Mouse (Mus musculus): Measurements from ENCODE around the gene H2afy. TPM values are rescaled to one million over a fixed set of nuclear protein-coding genes. Genes with fewer than 3 reads are reported as not detected.
A peak's percentile ranks its signal among the peaks of the same experiment; 100 is the strongest.

H2afy gene
- polyA plus RNA-seq, 1 experiment from 2014 or later, result 98.9 TPM

DNA sequence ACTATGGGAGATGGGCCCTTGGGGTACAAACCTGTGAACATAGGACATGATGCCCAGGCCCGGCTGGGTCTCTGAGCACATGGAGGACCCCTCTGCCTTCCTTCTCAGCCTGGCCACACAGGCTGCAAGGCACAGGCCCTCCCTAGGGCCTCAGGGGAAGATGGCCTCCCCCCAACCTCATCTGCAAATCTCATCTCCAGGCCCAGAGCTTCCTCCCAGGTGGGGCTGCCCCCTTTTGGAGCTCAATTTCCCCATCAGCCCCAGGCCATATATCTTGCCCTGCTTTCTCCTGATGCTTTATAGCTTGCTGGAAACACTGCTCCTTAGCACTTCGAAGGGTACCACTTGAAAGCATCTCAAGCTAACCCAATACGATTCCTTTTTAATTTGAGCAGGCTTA, 28.2 kb upstream of the H2afy start:
- H3K27ac ChIP-seq, result 0 out of 2 replicates have a peak overlapping the region, but pooled peaks have one; percentile 35
- no peak overlapping the region for H3K9ac ChIP-seq
- H3K27me3 ChIP-seq, result 0 out of 2 replicates have a peak, but pooled peaks cover 2% of the 10 kb centered on the region
- no peaks in the 10 kb centered on the region for H3K9me3 ChIP-seq (replicated peaks)
- H3K4me2 ChIP-seq, result no peak overlapping the region
- 86% methylated on average over 3 of the region's 3 CpGs for WGBS
- H3K4me1 ChIP-seq (replicated peaks), result peaks cover 36% of the 10 kb centered on the region
- no peaks in the 10 kb centered on the region for H3K36me3 ChIP-seq
- no peak for ATAC-seq (replicated peaks; ENCODE audit: insufficient number of reproducible peaks, insufficient read depth, low FRiP score, low read depth)
- no peak overlapping the region for H3K4me3 ChIP-seq

GRCm38 (mm10) chr13:56163751-56164150, 27.6 kb upstream of the H2afy start:
- Histone ChIP-seq H3K4me2 (no peak overlapping the region), H3K27me3 (no peaks in the 10 kb centered on the region), H3K36me3 (no peaks in the 10 kb centered on the region), H3K9ac (no peak overlapping the region), H3K27ac (peak overlapping the region; percentile 35), H3K4me1 (replicated peaks) (peaks cover 43% of the 10 kb centered on the region), H3K4me3 (no peak overlapping the region), H3K9me3 (replicated peaks) (no peaks in the 10 kb centered on the region)
- 19% methylated on average over 6 of the region's 6 CpGs for WGBS
- ATAC-seq (replicated peaks; ENCODE audit: insufficient number of reproducible peaks, insufficient read depth, low FRiP score, low read depth), result peak; percentile 50

- H3K4me3 ChIP-seq, result no peak overlapping the region
- no peak overlapping the region for H3K4me2 ChIP-seq
- no peaks in the 10 kb centered on the region for H3K9me3 ChIP-seq (replicated peaks)
- 69% methylated on average over 6 of the region's 6 CpGs for WGBS
- H3K27me3 ChIP-seq, result no peaks in the 10 kb centered on the region
- H3K4me1 ChIP-seq (replicated peaks), result peaks cover 38% of the 10 kb centered on the region
- H3K36me3 ChIP-seq, result no peaks in the 10 kb centered on the region
- H3K27ac ChIP-seq, result no peak overlapping the region
- no peak overlapping the region for H3K9ac ChIP-seq
- no peak for ATAC-seq (replicated peaks; ENCODE audit: insufficient number of reproducible peaks, insufficient read depth, low FRiP score, low read depth)
Observed at GRCm38 (mm10) chr13:56162859-56163258, 26.7 kb upstream of the H2afy start.

GRCm38 (mm10) chr13:56159614-56160363, 23.6 kb upstream of the H2afy start:
- Histone ChIP-seq H3K27ac (peak overlapping the region; percentile 48; the same call in 1 of the 2 replicates), H3K4me2 (peak overlapping the region; percentile 31), H3K9me3 (replicated peaks) (no peaks in the 10 kb centered on the region), H3K4me1 (replicated peaks) (peaks cover 43% of the 10 kb centered on the region), H3K9ac (no peak overlapping the region), H3K36me3 (no peaks in the 10 kb centered on the region), H3K4me3 (no peak overlapping the region), H3K27me3 (no peaks in the 10 kb centered on the region)
- 43% methylated on average over 17 of the region's 17 CpGs for WGBS
- no peak for ATAC-seq (replicated peaks; ENCODE audit: insufficient number of reproducible peaks, insufficient read depth, low FRiP score, low read depth)

GRCm38 (mm10) chr13:56159016-56159601, 22.9 kb upstream of the H2afy start:
- Histone ChIP-seq H3K4me1 (replicated peaks) (peaks cover 45% of the 10 kb centered on the region), H3K4me2 (peak overlapping the region; percentile 31), H3K4me3 (no peak overlapping the region), H3K9ac (no peak overlapping the region), H3K9me3 (replicated peaks) (no peaks in the 10 kb centered on the region), H3K27me3 (no peaks in the 10 kb centered on the region), H3K36me3 (no peaks in the 10 kb centered on the region), H3K27ac (peak overlapping the region; percentile 48)
- peak; percentile 21; the same call in 1 of the 2 replicates for ATAC-seq (replicated peaks; ENCODE audit: insufficient number of reproducible peaks, insufficient read depth, low FRiP score, low read depth)
- 41% methylated on average over 14 of the region's 14 CpGs for WGBS

DNA sequence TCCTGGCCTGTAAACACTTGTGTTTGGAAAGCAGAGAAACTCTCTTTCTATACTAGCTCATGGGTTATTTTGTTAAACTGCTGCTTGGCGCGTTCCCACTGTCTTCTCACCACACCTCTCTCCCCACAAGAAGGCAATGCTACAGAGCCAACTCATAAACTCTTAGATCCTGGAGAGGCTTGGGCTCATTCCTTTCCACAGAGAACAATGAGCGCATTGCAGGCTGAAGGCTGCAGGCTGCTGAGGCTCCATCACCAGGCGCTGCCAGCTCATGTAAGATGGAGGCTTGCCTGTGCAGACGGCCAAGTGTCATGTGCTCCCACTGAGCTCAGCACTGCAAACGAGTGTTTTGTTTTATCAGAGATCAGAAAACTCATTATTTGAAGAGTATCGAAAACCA, 19.5 kb upstream of the H2afy start:
- no peaks in the 10 kb centered on the region for H3K9me3 ChIP-seq (replicated peaks)
- 64% methylated on average over 7 of the region's 7 CpGs for WGBS
- no peak overlapping the region for H3K4me3 ChIP-seq
- peak overlapping the region; percentile 92 for H3K27ac ChIP-seq
- ATAC-seq (replicated peaks; ENCODE audit: insufficient number of reproducible peaks, insufficient read depth, low FRiP score, low read depth), result no peak
- H3K4me2 ChIP-seq, result no peak overlapping the region
- no peaks in the 10 kb centered on the region for H3K36me3 ChIP-seq
- H3K9ac ChIP-seq, result no peak overlapping the region
- H3K4me1 ChIP-seq (replicated peaks), result peaks cover 42% of the 10 kb centered on the region
- no peaks in the 10 kb centered on the region for H3K27me3 ChIP-seq

GRCm38 (mm10) chr13:56155048-56155447, 18.9 kb upstream of the H2afy start:
- WGBS, result 12% methylated on average over 5 of the region's 5 CpGs
- Histone ChIP-seq H3K9ac (no peak overlapping the region), H3K4me2 (no peak overlapping the region), H3K4me1 (replicated peaks) (peaks cover 38% of the 10 kb centered on the region), H3K27me3 (no peaks in the 10 kb centered on the region), H3K27ac (peak overlapping the region; percentile 92), H3K9me3 (replicated peaks) (no peaks in the 10 kb centered on the region), H3K4me3 (no peak overlapping the region), H3K36me3 (no peaks in the 10 kb centered on the region)
- ATAC-seq (replicated peaks; ENCODE audit: insufficient number of reproducible peaks, insufficient read depth, low FRiP score, low read depth), result peak; percentile 83

DNA sequence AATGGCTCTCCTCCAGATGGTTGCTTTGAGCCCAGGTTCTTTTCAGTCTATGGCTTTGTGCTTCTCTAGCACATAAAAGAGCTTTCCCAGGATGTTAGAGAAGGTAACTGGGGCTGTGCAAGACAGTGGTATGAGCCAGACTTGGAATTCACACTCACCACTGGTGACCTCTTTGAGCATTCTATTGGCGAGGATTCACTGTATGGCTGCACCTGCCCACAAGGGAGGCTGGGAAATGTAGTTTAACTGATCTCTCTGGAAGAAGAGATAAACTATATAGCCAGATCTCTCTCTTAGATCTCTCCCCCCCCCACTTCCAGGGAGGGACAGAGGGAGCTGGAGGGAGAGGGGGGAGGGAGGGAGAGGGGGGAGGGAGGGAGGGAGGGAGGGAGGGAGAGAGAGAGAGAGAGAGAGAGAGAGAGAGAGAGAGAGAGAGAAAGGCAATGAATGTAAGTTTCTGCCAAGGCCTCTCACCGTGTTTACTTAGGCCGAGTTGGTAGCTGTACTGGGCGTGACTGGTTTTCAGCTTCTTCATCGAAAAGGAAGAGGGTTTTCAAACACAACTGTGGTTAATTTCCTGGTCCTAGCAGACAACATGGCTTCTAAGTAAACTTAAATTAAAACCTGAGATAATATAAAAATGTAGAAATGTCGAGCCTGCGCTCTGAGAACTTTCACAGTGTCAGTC, 16.8 kb upstream of the H2afy start:
- 56% methylated on average over 7 of the region's 7 CpGs for WGBS

DNA sequence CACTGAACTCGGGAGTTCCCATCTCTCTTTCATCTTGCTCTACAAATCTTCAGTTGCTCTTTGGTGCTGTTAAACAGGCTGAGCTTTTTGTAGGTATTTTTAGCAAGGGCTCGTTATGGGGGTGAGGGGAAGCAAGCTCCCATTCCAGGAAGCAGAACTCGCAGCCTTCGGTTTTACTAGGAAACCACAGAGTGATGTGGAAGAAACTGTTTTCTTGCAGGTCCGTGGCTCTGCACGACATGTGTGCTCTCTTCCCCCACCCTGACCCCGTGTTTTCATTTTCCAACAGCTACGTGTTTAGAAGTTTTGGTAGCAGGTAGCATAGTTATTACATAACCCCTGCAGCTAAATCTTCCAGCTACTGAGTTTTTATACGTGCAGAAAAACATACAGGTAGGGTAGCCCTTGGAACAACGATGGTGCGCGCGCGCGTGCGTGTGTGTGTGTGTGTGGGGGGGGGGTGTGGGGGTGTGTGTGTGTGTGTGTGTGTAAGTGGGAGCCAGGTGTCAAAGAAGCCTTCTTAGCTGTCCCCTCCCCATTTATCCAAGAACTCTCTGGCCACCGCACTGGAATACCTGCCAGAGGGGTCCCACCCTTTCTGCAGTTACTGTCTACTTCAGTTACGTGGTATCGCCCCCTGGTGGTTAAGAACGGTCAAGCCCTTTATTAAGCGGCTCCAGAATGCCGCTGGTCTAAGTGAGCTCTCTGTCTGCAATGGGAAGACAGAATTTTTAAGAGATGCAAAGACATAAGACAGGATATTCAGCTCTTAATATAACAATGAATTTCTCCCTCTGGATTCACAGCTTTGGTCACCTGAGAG, 15.5 kb upstream of the H2afy start:
- 0 out of 2 replicates have a peak, but pooled peaks have one; percentile 26 for ATAC-seq (replicated peaks; ENCODE audit: insufficient number of reproducible peaks, insufficient read depth, low FRiP score, low read depth)

More for the DNA sequence above, 16.8 kb upstream of the H2afy start:
- Histone ChIP-seq H3K36me3 (no peaks in the 10 kb centered on the region), H3K4me3 (no peak overlapping the region), H3K9ac (no peak overlapping the region), H3K27me3 (no peaks in the 10 kb centered on the region), H3K4me1 (replicated peaks) (peaks cover 31% of the 10 kb centered on the region), H3K9me3 (replicated peaks) (no peaks in the 10 kb centered on the region), H3K27ac (no peak overlapping the region), H3K4me2 (no peak overlapping the region)
- no peak for ATAC-seq (replicated peaks; ENCODE audit: insufficient number of reproducible peaks, insufficient read depth, low FRiP score, low read depth)

GRCm38 (mm10) chr13:56145523-56145922, 9.4 kb upstream of the H2afy start:
- Histone ChIP-seq H3K36me3 (no peaks in the 10 kb centered on the region), H3K9ac (no peak overlapping the region), H3K4me1 (replicated peaks) (peaks cover 6% of the 10 kb centered on the region), H3K27me3 (no peaks in the 10 kb centered on the region), H3K4me3 (no peak overlapping the region), H3K27ac (no peak overlapping the region), H3K4me2 (no peak overlapping the region), H3K9me3 (replicated peaks) (no peaks in the 10 kb centered on the region)
- no peak for ATAC-seq (replicated peaks; ENCODE audit: insufficient number of reproducible peaks, insufficient read depth, low FRiP score, low read depth)
- 38% methylated on average over 3 of the region's 3 CpGs for WGBS

More for the DNA sequence above, 15.5 kb upstream of the H2afy start:
- H3K4me3 ChIP-seq, result peak overlapping the region; percentile 25
- no peak overlapping the region for H3K9ac ChIP-seq
- peak overlapping the region; percentile 53 for H3K4me2 ChIP-seq
- H3K27ac ChIP-seq, result peak overlapping the region; percentile 45
- H3K27me3 ChIP-seq, result no peaks in the 10 kb centered on the region
- H3K4me1 ChIP-seq (replicated peaks), result peaks cover 31% of the 10 kb centered on the region
- H3K36me3 ChIP-seq, result no peaks in the 10 kb centered on the region
- 38% methylated on average over 22 of the region's 22 CpGs for WGBS
- H3K9me3 ChIP-seq (replicated peaks), result no peaks in the 10 kb centered on the region

GRCm38 (mm10) chr13:56144021-56144420, 7.9 kb upstream of the H2afy start:
- no peaks in the 10 kb centered on the region for H3K9me3 ChIP-seq (replicated peaks)
- WGBS, result 48% methylated on average over 2 of the region's 2 CpGs
- H3K27ac ChIP-seq, result no peak overlapping the region
- H3K4me3 ChIP-seq, result no peak overlapping the region
- no peaks in the 10 kb centered on the region for H3K27me3 ChIP-seq
- H3K4me2 ChIP-seq, result no peak overlapping the region
- H3K36me3 ChIP-seq, result no peaks in the 10 kb centered on the region
- no peak overlapping the region for H3K9ac ChIP-seq
- H3K4me1 ChIP-seq (replicated peaks), result no peaks in the 10 kb centered on the region
- no peak for ATAC-seq (replicated peaks; ENCODE audit: insufficient number of reproducible peaks, insufficient read depth, low FRiP score, low read depth)
